Mouse (Mus musculus) heart, adult 2 months (tissue): ENCODE results near the gene Rbfox3.

ENCODE experiments used
- CTCF ChIP-seq: fragments of 200-600 bp; IDR thresholded peaks from 2 replicates; pipeline ENCODE4 v1.8.1; 2022; ENCODE audit warnings: antibody characterized with exemption, mild to moderate bottlenecking, moderate library complexity
- POLR2A ChIP-seq: fragments of 200-500 bp; IDR thresholded peaks from 2 replicates; pipeline ENCODE4 v1.6.1; 2011; ENCODE audit warnings: mild to moderate bottlenecking, low read depth, low read length, control low read depth; ENCODE audit not compliant: insufficient read depth

GRCm38 (mm10) chr11:118748622-118749021 is 162.8 kb downstream of the Rbfox3 start:
- TF ChIP-seq POLR2A (no peak), CTCF (no peak)
